Mouse (Mus musculus): Measurements from ENCODE around the gene Nfkbie. TPM values are rescaled to one million over a fixed set of nuclear protein-coding genes. Genes with fewer than 3 reads are reported as not detected.

Nfkbie gene
- total and polyA plus RNA-seq, 3 experiments, result 78.7 to 136 (median 90.0) TPM

- no peak overlapping the region for H3K27ac ChIP-seq (ENCODE audit: insufficient read depth, low read depth)
- H3K4me3 ChIP-seq (replicated peaks in 1 of 3; ENCODE audit: low read depth in 2 of 3, low read length in 2 of 3, poor library complexity in 1 of 3), result no peak overlapping the region
- no peaks in the 10 kb centered on the region for H3K4me1 ChIP-seq (ENCODE audit: control insufficient read depth in 1 of 2, insufficient read depth in 2 of 2)
- H3K4me2 ChIP-seq (ENCODE audit: insufficient read depth, low read depth, poor library complexity, severe bottlenecking), result no peak overlapping the region
- TF ChIP-seq RCOR1 (conservative IDR thresholded peaks at IDR 0.05; ENCODE audit: low read depth, low read length), result no peak
- no peak for TF ChIP-seq ZC3H11A (IDR thresholded peaks at IDR 0.05; ENCODE audit: low read depth, low read length)
- TF ChIP-seq ZNF384 (IDR thresholded peaks at IDR 0.05; ENCODE audit: low read depth, low read length), result no peak
- TF ChIP-seq MAFK (IDR thresholded peaks at IDR 0.05; ENCODE audit: insufficient replicate concordance, low read length), result no peak
- no peak for TF ChIP-seq CTCF (conservative IDR thresholded peaks at IDR 0.05 in 1 of 2, IDR thresholded peaks at IDR 0.05 in 1 of 2; ENCODE audit: low read depth in 2 of 2, low read length in 2 of 2)
- TF ChIP-seq MAZ (IDR thresholded peaks at IDR 0.05; ENCODE audit: low read depth, low read length), result no peak
- no peak for TF ChIP-seq MEF2A (IDR thresholded peaks at IDR 0.05; ENCODE audit: borderline replicate concordance, low read depth, low read length)
- TF ChIP-seq KAT2A (IDR thresholded peaks at IDR 0.05; ENCODE audit: insufficient replicate concordance, low read length), result no peak
- no peak for TF ChIP-seq UBTF (IDR thresholded peaks at IDR 0.05; ENCODE audit: low read depth, low read length)
- TF ChIP-seq MXI1 (IDR thresholded peaks at IDR 0.05; ENCODE audit: low read depth, low read length), result no peak
- TF ChIP-seq POLR2A (IDR thresholded peaks at IDR 0.05; ENCODE audit: low read depth, low read length), result no peak
- TF ChIP-seq USF1 (IDR thresholded peaks at IDR 0.05; ENCODE audit: low read depth, low read length), result no peak
- TF ChIP-seq TCF12 (IDR thresholded peaks at IDR 0.05; ENCODE audit: low read depth, low read length), result no peak
- TF ChIP-seq ZKSCAN1 (IDR thresholded peaks at IDR 0.05; ENCODE audit: borderline replicate concordance, low read depth, low read length), result no peak
- no peak overlapping the region for H3K9ac ChIP-seq (ENCODE audit: insufficient read depth, low read depth)
- no peaks in the 10 kb centered on the region for H3K9me3 ChIP-seq (replicated peaks; ENCODE audit: low read length)
- DNase-seq (ENCODE audit: extremely low read depth), result no peak
- no peaks in the 10 kb centered on the region for H3K79me2 ChIP-seq (replicated peaks; ENCODE audit: control insufficient read depth, extremely low read depth, insufficient read depth, poor library complexity, severe bottlenecking)
- in situ Hi-C loops (cut with MboI; ENCODE audit: low pct_ligation_motif_present, low pct_unique_long_range_greater_than_20kb, low sequenced_read_pairs) (loop anchor here (5.0 kb wide), 1 partner anchor 35 kb away; no protein-coding TSS in a partner anchor), dilution Hi-C loops (cut with MboI; ENCODE audit: extremely low pct_ligation_motif_present, extremely low pct_unique_long_range_greater_than_20kb, low sequenced_read_pairs) (no loop called here)
- peaks cover 55 to 81% of the 10 kb centered on the region in 2 experiments for H3K36me3 ChIP-seq (replicated peaks in 1 of 2; ENCODE audit: control insufficient read depth in 1 of 2, insufficient read depth in 1 of 2, low read length in 1 of 2)
- no peaks in the 10 kb centered on the region for H3K27me3 ChIP-seq (replicated peaks)
These were observed 37.8 kb upstream of the Nfkbie start for GRCm38 (mm10) chr17:45517549-45518215.

DNA sequence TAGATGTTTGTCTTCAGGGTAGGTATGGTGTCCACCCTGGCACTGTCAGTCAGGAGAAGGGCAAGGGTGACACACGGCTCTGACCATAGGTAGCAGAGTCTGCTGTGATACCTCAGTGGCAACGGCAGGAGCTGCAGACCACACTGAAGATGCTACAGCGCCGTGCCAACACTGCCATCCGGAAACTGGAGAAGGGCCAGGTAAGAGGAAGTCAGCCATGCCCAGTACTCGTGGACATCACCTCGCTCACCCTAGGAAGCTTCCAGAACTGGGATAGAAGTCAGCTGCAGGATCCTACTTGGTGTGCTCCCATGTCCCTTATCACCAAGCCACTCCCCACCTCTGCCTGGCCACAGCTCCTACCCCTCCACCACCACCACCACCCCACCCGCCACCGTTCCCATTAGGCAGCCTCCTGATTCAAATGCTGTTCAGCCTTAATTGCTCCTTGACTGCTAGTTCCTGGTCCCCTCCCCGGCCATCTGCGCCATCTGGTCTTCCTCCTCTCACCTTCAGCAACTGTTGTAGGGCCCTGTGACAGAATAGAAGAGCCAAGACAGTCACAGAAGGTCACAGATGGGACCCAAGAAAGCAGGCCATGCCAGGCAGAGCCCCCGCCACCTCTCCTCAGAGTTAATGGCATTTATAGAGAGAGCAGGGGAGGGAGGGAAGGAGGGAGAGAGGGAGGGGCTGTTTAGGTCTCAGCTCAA lies 36.6 kb upstream of the Nfkbie start:
- H3K4me1 ChIP-seq (ENCODE audit: control insufficient read depth in 1 of 2, insufficient read depth in 2 of 2), result no peaks in the 10 kb centered on the region
- H3K4me3 ChIP-seq (replicated peaks in 1 of 3; ENCODE audit: low read depth in 2 of 3, low read length in 2 of 3, poor library complexity in 1 of 3), result no peak overlapping the region
- no peaks in the 10 kb centered on the region for H3K79me2 ChIP-seq (replicated peaks; ENCODE audit: control insufficient read depth, extremely low read depth, insufficient read depth, poor library complexity, severe bottlenecking)
- no peak overlapping the region for H3K27ac ChIP-seq (ENCODE audit: insufficient read depth, low read depth)
- no peak overlapping the region for H3K4me2 ChIP-seq (ENCODE audit: insufficient read depth, low read depth, poor library complexity, severe bottlenecking)
- no peak overlapping the region for H3K9ac ChIP-seq (ENCODE audit: insufficient read depth, low read depth)
- H3K27me3 ChIP-seq (replicated peaks), result no peaks in the 10 kb centered on the region
- H3K36me3 ChIP-seq (replicated peaks in 1 of 2; ENCODE audit: control insufficient read depth in 1 of 2, insufficient read depth in 1 of 2, low read length in 1 of 2), result peaks cover 55 to 74% of the 10 kb centered on the region in 2 experiments
- no peak for TF ChIP-seq MEF2A (IDR thresholded peaks at IDR 0.05; ENCODE audit: borderline replicate concordance, low read depth, low read length)
- no peak for TF ChIP-seq BHLHE40 (IDR thresholded peaks at IDR 0.05; ENCODE audit: low read depth, low read length)
- TF ChIP-seq NELFE (IDR thresholded peaks at IDR 0.05; ENCODE audit: low read depth, low read length), result no peak
- TF ChIP-seq RCOR1 (conservative IDR thresholded peaks at IDR 0.05; ENCODE audit: low read depth, low read length), result no peak
- no peak for TF ChIP-seq UBTF (IDR thresholded peaks at IDR 0.05; ENCODE audit: low read depth, low read length)
- TF ChIP-seq ZKSCAN1 (IDR thresholded peaks at IDR 0.05; ENCODE audit: borderline replicate concordance, low read depth, low read length), result no peak
- TF ChIP-seq CHD2 (IDR thresholded peaks at IDR 0.05; ENCODE audit: low read length), result no peak
- TF ChIP-seq POLR2AphosphoS2 (IDR thresholded peaks at IDR 0.05; ENCODE audit: low read depth, low read length), result no peak
- no peak for TF ChIP-seq JUND (conservative IDR thresholded peaks at IDR 0.05; ENCODE audit: low read depth, low read length)
- no peak for TF ChIP-seq ZMIZ1 (IDR thresholded peaks at IDR 0.05; ENCODE audit: low read depth, low read length)
- TF ChIP-seq IRF4 (IDR thresholded peaks at IDR 0.05; ENCODE audit: low read depth, low read length), result no peak
- TF ChIP-seq MYC (IDR thresholded peaks at IDR 0.05; ENCODE audit: low read depth, low read length), result no peak
- no peak for TF ChIP-seq USF2 (conservative IDR thresholded peaks at IDR 0.05; ENCODE audit: low read depth, low read length)
- TF ChIP-seq KAT2A (IDR thresholded peaks at IDR 0.05; ENCODE audit: insufficient replicate concordance, low read length), result no peak
- no peak for TF ChIP-seq MXI1 (IDR thresholded peaks at IDR 0.05; ENCODE audit: low read depth, low read length)
- no peak for TF ChIP-seq MAX (IDR thresholded peaks at IDR 0.05; ENCODE audit: low read length)
- TF ChIP-seq TCF12 (IDR thresholded peaks at IDR 0.05; ENCODE audit: low read depth, low read length), result no peak
- TF ChIP-seq CTCF (conservative IDR thresholded peaks at IDR 0.05 in 1 of 2, IDR thresholded peaks at IDR 0.05 in 1 of 2; ENCODE audit: low read depth in 2 of 2, low read length in 2 of 2), result no peak
- TF ChIP-seq RAD21 (IDR thresholded peaks at IDR 0.05; ENCODE audit: low read depth, low read length), result no peak
- TF ChIP-seq GABPA (IDR thresholded peaks at IDR 0.05; ENCODE audit: insufficient replicate concordance, low read depth, low read length), result no peak
- DNase-seq (ENCODE audit: extremely low read depth), result no peak
- dilution Hi-C loops (cut with MboI; ENCODE audit: extremely low pct_ligation_motif_present, extremely low pct_unique_long_range_greater_than_20kb, low sequenced_read_pairs), result no loop called here
- no peaks in the 10 kb centered on the region for H3K9me3 ChIP-seq (replicated peaks; ENCODE audit: low read length)
- in situ Hi-C loops (cut with MboI; ENCODE audit: low pct_ligation_motif_present, low pct_unique_long_range_greater_than_20kb, low sequenced_read_pairs), result loop anchor here (5.0 kb wide), 1 partner anchor 33 kb away; no protein-coding TSS in a partner anchor

Data from CH12.LX (cell line).